Mouse (Mus musculus): Measurements from ENCODE around the gene Kdm8. TPM values are rescaled to one million over a fixed set of nuclear protein-coding genes. Genes with fewer than 3 reads are reported as not detected.
A peak's percentile ranks its signal among the peaks of the same experiment; 100 is the strongest.

Kdm8 gene
- polyA plus RNA-seq (2015; fragmentation: Nextera tagmentation; extraction: Ambion mirVana): 11.8 and 13.7 TPM in 2 replicates

DNA sequence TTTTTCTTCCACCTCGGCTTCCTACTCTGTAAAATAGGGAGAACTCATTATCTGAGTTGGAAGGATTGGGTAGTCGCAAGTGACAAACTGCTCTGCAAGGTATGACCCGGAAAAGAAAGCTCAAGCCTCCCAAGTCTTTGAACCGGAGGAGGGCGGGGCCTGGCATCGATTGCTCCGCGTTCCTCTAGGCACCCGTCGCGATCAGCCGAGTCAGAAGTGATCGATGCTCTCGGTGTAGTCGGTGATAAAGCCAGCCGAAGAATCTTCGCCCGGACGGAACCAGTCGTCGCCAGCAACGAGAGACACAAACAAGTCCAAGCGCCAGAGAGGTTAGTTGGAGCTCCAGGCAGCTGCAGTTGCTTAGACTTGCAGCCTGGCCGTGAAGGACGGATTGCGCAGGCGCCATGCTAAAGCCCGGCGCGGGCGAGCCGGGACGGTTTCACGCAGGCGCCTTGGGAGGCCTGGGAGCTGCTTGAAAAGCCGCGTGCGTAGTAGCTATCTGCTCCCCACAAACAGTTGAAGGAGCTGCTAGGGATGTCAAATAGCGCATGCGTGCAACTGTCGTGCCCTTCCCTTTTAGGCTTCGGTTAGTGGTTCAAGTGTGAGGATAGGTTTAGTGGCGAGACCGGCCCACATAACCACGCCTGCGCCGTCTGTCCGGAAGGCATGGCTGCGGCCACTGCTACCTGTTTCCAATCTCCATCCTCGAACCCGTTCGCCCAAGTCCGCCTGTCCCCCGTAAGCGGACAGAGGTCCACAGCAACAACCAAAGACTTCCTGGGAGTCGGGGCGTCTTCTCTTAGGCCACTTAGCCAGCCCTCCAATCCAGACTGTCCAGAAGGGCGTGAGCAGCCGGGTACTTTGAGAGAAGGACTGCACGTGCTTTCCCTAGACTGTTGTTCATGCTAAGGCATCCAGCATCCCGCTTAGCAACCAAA, at the start of gene Kdm8:
Kdm8 (plus strand) TSS at position 213 of the 938 bp plus-strand sequence.
- Histone ChIP-seq H3K4me1 (peaks cover 19% of the 10 kb centered on the region), H3K36me3 (no peaks in the 10 kb centered on the region), H3K4me3 (replicated peaks) (peak within 1 kb of the TSS; percentile 77), H3K27ac (peak within 1 kb of the TSS; percentile 99), H3K9ac (peak within 1 kb of the TSS; percentile 69), H3K9me3 (replicated peaks) (no peaks in the 10 kb centered on the region), H3K4me2 (peak within 1 kb of the TSS; percentile 82), H3K27me3 (no peaks in the 10 kb centered on the region)
- ATAC-seq (replicated peaks; ENCODE audit: low FRiP score): peak; percentile 97
- 2% methylated on average over 61 of the region's 61 CpGs for WGBS

GRCm38 (mm10) chr7:125398116-125398515, 46.4 kb upstream of the Kdm8 start:
- no peak overlapping the region for H3K4me2 ChIP-seq
- no peaks in the 10 kb centered on the region for H3K36me3 ChIP-seq
- H3K27me3 ChIP-seq: 0 out of 2 replicates have a peak, but pooled peaks cover 7% of the 10 kb centered on the region
- H3K27ac ChIP-seq: no peak overlapping the region
- H3K4me3 ChIP-seq (replicated peaks): no peak overlapping the region
- no peaks in the 10 kb centered on the region for H3K9me3 ChIP-seq (replicated peaks)
- H3K4me1 ChIP-seq: peaks cover 7% of the 10 kb centered on the region
- no peak for ATAC-seq (replicated peaks; ENCODE audit: low FRiP score)
- H3K9ac ChIP-seq: no peak overlapping the region
- 76% methylated on average over 8 of the region's 8 CpGs for WGBS

DNA sequence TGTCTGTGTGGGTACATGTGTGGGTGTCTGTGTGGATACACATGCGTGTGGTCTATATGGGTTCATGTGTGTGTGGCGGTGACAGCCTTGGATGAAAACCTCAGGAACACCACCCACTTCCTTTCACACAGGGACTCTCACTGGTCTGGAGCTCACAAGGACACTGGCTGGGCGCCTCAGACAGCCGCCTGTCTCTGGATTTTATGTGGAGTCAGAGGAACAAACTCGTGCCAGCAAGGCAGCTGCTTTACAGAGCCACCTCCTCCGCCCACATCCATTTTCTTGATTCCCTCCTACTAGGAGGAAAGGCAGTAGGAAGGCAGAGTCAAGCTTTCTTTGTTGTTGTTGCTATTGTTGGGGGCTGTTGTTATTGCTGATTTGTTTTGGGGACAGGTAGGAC, 45.8 kb upstream of the Kdm8 start:
- whole genome bisulfite sequencing: 62% methylated on average over 6 of the region's 6 CpGs
- H3K27ac ChIP-seq: no peak overlapping the region
- no peak for ATAC-seq (replicated peaks; ENCODE audit: low FRiP score)

DNA sequence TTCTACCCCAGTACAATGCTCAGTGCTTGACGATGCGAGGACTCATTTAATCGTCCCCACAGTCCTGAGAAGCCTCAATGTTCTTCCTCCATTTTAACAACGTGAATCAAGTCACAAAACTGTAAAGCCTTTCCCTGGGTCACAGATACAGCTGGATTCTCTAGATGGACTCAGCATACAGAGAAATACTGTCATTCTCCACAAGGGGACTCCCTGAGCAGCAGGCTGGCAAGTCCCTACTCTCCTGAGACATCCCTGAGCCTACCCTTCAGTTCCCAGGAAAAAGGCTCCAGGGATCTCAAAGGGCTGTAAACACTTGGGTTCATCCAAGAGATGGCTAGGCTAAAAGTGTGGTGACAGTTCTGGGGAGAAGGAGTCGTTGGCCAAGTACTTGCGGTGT, 37.3 kb upstream of the Kdm8 start:
- H3K4me1 ChIP-seq: no peaks in the 10 kb centered on the region
- no peak for ATAC-seq (replicated peaks; ENCODE audit: low FRiP score)
- no peak overlapping the region for H3K27ac ChIP-seq
- no peaks in the 10 kb centered on the region for H3K27me3 ChIP-seq
- no peaks in the 10 kb centered on the region for H3K36me3 ChIP-seq
- no peak overlapping the region for H3K4me3 ChIP-seq (replicated peaks)
- no peaks in the 10 kb centered on the region for H3K9me3 ChIP-seq (replicated peaks)
- WGBS: 78% methylated on average over 6 of the region's 6 CpGs
- no peak overlapping the region for H3K9ac ChIP-seq
- H3K4me2 ChIP-seq: no peak overlapping the region

More for the DNA sequence above, 45.8 kb upstream of the Kdm8 start:
- Histone ChIP-seq H3K4me3 (replicated peaks) (no peak overlapping the region), H3K4me1 (peaks cover 5% of the 10 kb centered on the region; the same call in 1 of the 2 replicates), H3K9ac (no peak overlapping the region), H3K36me3 (no peaks in the 10 kb centered on the region), H3K27me3 (0 out of 2 replicates have a peak, but pooled peaks cover 7% of the 10 kb centered on the region), H3K4me2 (no peak overlapping the region), H3K9me3 (replicated peaks) (no peaks in the 10 kb centered on the region)

DNA sequence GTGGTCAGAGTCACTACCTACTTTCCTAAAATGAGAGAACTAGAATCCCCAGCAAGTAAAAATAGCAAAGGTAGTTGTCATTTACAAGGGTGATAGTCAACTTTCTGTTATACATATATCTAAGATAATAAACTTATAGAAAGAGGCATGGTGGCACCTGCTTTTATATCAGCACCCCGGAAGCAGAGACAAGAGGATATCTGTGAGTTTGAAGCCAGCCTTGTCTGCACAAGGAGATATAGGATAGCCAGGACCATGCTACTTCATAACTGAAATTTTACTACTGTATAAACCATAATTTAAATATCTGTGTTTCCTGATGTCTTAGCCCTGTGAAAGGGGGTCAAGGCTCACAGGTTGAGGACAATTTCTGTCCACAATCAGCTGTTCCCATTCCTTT, 29.4 kb upstream of the Kdm8 start:
- WGBS: 94% methylated on average over 1 of the region's 1 CpGs
- H3K9me3 ChIP-seq (replicated peaks): no peaks in the 10 kb centered on the region
- no peak overlapping the region for H3K9ac ChIP-seq
- no peaks in the 10 kb centered on the region for H3K36me3 ChIP-seq
- no peak overlapping the region for H3K4me2 ChIP-seq
- no peaks in the 10 kb centered on the region for H3K4me1 ChIP-seq
- H3K4me3 ChIP-seq (replicated peaks): no peak overlapping the region
- no peaks in the 10 kb centered on the region for H3K27me3 ChIP-seq
- ATAC-seq (replicated peaks; ENCODE audit: low FRiP score): no peak
- H3K27ac ChIP-seq: no peak overlapping the region

GRCm38 (mm10) chr7:125415776-125416175, 28.7 kb upstream of the Kdm8 start:
- no peak for ATAC-seq (replicated peaks; ENCODE audit: low FRiP score)
- H3K4me2 ChIP-seq: no peak overlapping the region
- H3K4me3 ChIP-seq (replicated peaks): no peak overlapping the region
- H3K9ac ChIP-seq: no peak overlapping the region
- no peaks in the 10 kb centered on the region for H3K27me3 ChIP-seq
- WGBS: 89% methylated on average over 4 of the region's 4 CpGs
- no peak overlapping the region for H3K27ac ChIP-seq
- no peaks in the 10 kb centered on the region for H3K36me3 ChIP-seq
- H3K4me1 ChIP-seq: no peaks in the 10 kb centered on the region
- H3K9me3 ChIP-seq (replicated peaks): no peaks in the 10 kb centered on the region

DNA sequence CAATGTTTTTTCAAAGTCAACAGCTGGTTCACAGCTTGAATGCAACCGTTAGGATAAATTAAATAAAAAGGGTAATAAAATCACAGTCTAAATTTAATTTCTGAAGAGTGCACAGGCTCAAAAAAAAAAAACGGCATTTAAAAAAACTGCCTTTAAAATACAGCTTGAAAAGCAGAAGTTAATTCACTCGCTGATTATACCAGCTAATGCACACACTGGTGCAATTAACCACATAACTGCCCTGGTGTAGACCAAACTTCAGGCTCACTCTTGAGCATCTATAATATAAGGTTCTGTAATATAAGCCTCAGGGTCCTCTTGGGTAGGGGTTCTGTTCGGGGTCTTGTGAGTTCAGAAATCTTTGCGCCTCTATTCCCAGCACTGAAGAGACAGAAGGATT, 27.7 kb upstream of the Kdm8 start:
- no peaks in the 10 kb centered on the region for H3K4me1 ChIP-seq
- H3K4me2 ChIP-seq: no peak overlapping the region
- no peak overlapping the region for H3K9ac ChIP-seq
- no peaks in the 10 kb centered on the region for H3K36me3 ChIP-seq
- no peak overlapping the region for H3K27ac ChIP-seq
- H3K9me3 ChIP-seq (replicated peaks): no peaks in the 10 kb centered on the region
- H3K4me3 ChIP-seq (replicated peaks): no peak overlapping the region
- 75% methylated on average over 5 of the region's 5 CpGs for WGBS
- ATAC-seq (replicated peaks; ENCODE audit: low FRiP score): no peak
- H3K27me3 ChIP-seq: no peaks in the 10 kb centered on the region

- Histone ChIP-seq H3K4me3 (replicated peaks) (no peak overlapping the region), H3K4me2 (no peak overlapping the region), H3K36me3 (no peaks in the 10 kb centered on the region), H3K4me1 (no peaks in the 10 kb centered on the region), H3K27me3 (no peaks in the 10 kb centered on the region), H3K9ac (no peak overlapping the region), H3K9me3 (replicated peaks) (no peaks in the 10 kb centered on the region), H3K27ac (no peak overlapping the region)
- peak; percentile 69 for ATAC-seq (replicated peaks; ENCODE audit: low FRiP score)
- WGBS: 15% methylated on average over 3 of the region's 3 CpGs
These were observed 26.1 kb upstream of the Kdm8 start for GRCm38 (mm10) chr7:125418413-125418812.

DNA sequence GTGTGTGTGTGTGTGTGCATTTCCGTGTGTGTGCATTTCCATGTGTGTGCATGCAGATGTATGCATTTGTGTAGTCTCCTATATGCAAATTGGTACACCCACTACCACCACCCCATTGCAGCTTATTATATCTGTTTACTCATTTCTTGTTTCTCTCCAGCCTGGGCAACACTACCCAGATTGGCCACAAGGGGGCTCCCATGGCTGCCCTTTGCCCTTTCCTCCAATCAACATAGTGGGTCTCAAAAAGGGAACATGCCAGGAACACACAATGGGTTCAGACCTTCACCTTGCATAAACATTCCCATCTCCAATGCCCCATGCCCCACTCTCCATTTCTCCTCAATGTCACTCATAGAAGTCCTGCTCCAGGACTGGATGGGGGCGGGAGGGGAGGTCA, 24.3 kb upstream of the Kdm8 start:
- no peak overlapping the region for H3K4me2 ChIP-seq
- H3K4me3 ChIP-seq (replicated peaks): no peak overlapping the region
- 67% methylated on average over 2 of the region's 2 CpGs for WGBS
- H3K4me1 ChIP-seq: no peaks in the 10 kb centered on the region
- no peaks in the 10 kb centered on the region for H3K27me3 ChIP-seq
- ATAC-seq (replicated peaks; ENCODE audit: low FRiP score): no peak
- H3K27ac ChIP-seq: no peak overlapping the region
- H3K36me3 ChIP-seq: no peaks in the 10 kb centered on the region
- H3K9ac ChIP-seq: no peak overlapping the region
- H3K9me3 ChIP-seq (replicated peaks): no peaks in the 10 kb centered on the region

GRCm38 (mm10) chr7:125421911-125422310, 22.6 kb upstream of the Kdm8 start:
- no peak overlapping the region for H3K4me2 ChIP-seq
- H3K9ac ChIP-seq: no peak overlapping the region
- H3K4me1 ChIP-seq: no peaks in the 10 kb centered on the region
- H3K27ac ChIP-seq: no peak overlapping the region
- no peak for ATAC-seq (replicated peaks; ENCODE audit: low FRiP score)
- no peaks in the 10 kb centered on the region for H3K27me3 ChIP-seq
- H3K9me3 ChIP-seq (replicated peaks): no peaks in the 10 kb centered on the region
- WGBS: 66% methylated on average over 2 of the region's 2 CpGs
- H3K36me3 ChIP-seq: no peaks in the 10 kb centered on the region
- no peak overlapping the region for H3K4me3 ChIP-seq (replicated peaks)

- no peak overlapping the region for H3K4me3 ChIP-seq (replicated peaks)
- no peaks in the 10 kb centered on the region for H3K36me3 ChIP-seq
- H3K9me3 ChIP-seq (replicated peaks): no peaks in the 10 kb centered on the region
- no peaks in the 10 kb centered on the region for H3K4me1 ChIP-seq
- H3K9ac ChIP-seq: no peak overlapping the region
- ATAC-seq (replicated peaks; ENCODE audit: low FRiP score): no peak
- H3K27me3 ChIP-seq: no peaks in the 10 kb centered on the region
- WGBS: 51% methylated on average over 3 of the region's 3 CpGs
- H3K27ac ChIP-seq: no peak overlapping the region
- H3K4me2 ChIP-seq: no peak overlapping the region
These were observed 21.4 kb upstream of the Kdm8 start for GRCm38 (mm10) chr7:125423056-125423455.

DNA sequence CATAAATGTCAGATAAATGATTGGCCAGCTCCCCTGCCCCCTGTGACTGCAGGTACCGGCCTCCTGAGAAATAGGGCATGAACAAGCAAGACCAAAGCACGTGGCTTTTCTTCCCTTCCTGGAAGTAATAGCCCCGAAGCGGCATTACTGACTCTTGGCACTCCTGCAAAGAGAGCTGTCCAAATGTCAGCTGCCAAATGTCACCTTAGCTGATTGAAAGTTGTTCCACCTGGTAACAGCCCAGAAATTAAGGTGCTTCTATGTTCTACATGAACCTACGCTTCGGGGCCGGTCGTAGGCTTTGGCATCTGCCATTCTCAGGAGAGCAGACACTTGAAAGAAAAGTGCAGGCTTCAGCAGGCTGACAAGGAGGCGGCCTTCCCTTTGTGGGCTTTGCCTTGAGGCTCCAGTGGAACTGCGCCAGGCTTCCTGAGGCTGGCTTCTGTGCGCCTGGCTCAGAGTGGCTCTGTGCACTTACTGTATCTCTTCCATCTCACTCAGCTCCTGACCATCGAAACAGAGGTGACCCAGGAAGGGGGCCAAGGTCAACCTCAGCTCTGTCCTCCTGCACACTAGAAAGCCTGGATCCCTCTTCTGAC, 16.9 kb upstream of the Kdm8 start:
- no peak overlapping the region for H3K4me2 ChIP-seq
- H3K36me3 ChIP-seq: no peaks in the 10 kb centered on the region
- H3K4me3 ChIP-seq (replicated peaks): no peak overlapping the region
- no peaks in the 10 kb centered on the region for H3K27me3 ChIP-seq
- H3K9me3 ChIP-seq (replicated peaks): no peaks in the 10 kb centered on the region
- no peak overlapping the region for H3K9ac ChIP-seq
- no peaks in the 10 kb centered on the region for H3K4me1 ChIP-seq
- no peak for ATAC-seq (replicated peaks; ENCODE audit: low FRiP score)
- no peak overlapping the region for H3K27ac ChIP-seq
- 66% methylated on average over 12 of the region's 12 CpGs for WGBS
